Mouse (Mus musculus) MN1 (cell line): ENCODE results near the gene Usp28.
A peak's percentile ranks its signal among the peaks of the same experiment; 100 is the strongest.
"Not testable (repeated sequence)": the region's sequence is repeated elsewhere in the genome, so short reads cannot be mapped to it uniquely, and the experiment has no call there.

Experiments
- DNase-seq: peaks from one replicate; pipeline ENCODE4 v3.0.0-alpha.2; 2016; ENCODE audit warnings: low spot score

Usp28 gene

DNA sequence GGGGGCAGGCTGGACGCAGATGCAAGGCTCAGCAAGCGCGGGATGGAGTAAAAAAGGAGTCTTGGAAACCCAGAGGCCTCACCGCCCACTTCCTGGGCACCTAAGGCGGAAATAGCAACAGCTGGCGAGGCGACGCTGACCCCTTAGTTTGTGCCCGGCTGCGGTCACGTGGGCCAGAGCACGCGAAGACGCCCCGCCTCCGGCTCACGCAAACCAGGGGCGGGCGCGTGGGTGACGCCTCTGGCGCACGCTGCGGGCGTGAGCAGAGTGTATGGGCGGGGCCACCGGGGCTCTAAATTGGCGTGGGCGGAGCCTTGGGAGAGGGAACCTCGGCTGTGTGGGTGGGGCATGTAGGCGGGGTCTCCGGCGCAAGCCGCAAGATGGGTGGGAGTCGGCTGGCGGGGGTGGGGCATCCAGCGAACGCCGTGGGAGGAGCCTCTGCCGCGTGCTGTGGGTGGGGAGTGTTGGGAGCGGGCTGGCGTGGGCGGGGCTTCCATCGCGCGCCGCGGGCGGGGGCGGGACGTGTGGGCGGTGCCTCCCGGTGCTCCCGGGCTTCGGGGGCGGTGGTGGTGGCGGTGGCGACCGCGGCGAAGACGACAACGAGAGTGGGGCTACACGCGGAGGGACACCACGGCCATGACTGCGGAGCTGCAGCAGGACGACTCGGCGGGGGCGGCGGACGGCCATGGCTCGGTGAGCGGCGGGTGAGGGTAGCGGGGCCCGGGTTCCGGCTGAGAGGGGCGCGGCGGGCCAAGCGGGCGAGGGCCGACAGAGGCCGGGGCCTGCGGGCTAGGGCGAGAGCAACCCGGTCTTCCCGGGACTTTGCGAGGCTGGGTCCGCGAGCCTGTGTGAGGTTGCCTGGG is at the start of gene Usp28:
Gene Usp28 (plus strand): TSS at position 531 of the 863 bp plus-strand sequence.
- DNase-seq: peak; percentile 99

DNA sequence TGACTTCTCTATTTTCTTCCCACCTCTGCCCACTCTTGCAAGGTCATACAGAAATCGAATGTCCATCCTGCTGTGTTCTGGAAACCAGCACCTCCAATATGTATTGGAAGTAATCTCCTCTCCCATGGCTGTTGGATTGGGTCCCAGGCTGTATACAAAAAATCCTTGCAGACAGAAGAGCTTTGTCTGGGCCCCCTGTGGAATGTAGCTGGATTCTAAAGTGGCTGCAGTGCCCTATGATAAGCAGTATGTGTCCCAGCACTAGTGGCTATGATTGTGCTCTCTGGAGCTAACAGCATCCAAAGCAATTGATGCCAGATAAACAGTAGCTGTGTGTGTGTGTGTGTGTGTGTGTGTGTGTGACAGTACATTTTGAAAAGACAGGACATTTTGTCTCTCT is 42.8 kb upstream of the Usp28 start:
- no peak for DNase-seq

DNA sequence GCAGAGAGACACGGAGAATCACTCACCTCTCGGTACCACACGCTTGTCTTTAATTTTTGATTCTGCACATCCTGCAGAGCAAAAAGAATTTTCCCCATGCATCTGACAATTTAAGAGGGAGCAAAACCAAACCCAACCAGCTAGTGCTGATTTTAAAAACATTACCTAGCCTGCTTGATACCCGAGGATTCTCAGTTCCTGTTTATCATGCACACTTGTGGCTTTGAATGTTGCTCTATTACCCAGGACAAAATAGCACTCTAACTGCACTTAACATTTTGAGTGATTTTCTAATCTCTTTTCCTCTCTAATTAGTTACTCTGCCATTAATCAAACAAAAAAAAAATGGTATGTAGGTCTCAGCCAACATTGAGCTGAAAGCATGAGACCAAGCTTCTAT is 37.6 kb upstream of the Usp28 start:
- DNase-seq: no peak

DNA sequence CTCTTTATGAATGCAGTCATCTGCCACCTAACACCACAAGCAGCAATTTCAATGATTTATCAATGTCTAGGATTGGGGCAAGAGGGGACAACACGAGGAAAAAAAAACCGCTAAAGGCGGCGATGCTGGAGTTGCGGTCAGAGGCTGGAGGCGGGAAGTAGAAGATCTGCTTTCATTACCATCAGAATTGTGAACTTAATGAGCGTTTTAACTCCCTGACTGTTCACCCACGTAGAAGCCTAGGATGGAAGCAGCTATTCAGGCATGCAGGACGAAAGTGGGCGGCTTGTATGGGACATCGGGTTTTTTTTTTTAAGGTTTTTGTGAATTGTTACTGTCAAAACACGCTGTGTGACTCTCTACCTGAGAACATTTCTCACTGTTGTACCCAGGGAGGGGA is 23.9 kb upstream of the Usp28 start:
- no peak for DNase-seq

DNA sequence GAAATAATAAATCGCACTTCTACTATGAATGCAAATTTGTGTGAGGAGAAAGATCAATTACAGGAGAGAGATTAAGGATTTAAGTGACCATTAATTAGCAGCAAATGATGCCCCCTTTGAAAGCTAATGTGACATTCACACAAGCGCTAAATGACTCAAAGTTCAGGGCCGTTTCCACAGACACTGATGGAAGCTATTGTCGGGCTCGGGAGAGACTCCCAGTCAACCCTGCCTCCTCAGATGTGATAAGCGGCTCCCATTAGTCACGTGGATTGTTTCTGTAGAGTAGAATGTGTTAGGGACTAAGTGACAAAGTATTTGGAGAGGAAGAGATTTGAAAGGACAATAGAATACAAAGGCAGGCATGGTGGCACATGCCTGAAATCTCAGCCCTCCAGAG is 23.0 kb upstream of the Usp28 start:
- DNase-seq: no peak

DNA sequence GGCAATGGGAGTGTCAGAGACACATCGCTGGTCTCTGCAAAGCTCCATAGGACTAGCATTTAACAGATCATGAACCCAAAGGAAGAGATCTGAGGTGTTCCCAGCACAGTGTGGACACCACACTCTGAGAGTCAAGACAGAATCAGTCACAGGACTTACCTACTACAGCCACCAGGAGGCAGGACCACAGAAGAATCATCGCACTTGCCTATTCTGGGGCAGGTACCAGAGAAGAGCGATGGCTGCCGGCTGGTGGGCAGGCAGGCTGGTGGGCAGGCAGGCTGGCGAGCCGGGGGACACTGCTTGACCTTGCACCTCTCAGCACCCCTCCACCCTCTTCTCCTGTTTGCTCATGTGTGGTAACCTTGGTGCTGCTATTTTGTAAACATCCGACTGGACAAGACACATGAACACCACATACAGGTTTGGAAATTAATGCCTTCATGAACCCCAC is 20.6 kb upstream of the Usp28 start, which contains the start of gene Htr3b:
Gene Htr3b (minus strand): TSS at position 404 of the 454 bp plus-strand sequence.
- peak; percentile 27 for DNase-seq

DNA sequence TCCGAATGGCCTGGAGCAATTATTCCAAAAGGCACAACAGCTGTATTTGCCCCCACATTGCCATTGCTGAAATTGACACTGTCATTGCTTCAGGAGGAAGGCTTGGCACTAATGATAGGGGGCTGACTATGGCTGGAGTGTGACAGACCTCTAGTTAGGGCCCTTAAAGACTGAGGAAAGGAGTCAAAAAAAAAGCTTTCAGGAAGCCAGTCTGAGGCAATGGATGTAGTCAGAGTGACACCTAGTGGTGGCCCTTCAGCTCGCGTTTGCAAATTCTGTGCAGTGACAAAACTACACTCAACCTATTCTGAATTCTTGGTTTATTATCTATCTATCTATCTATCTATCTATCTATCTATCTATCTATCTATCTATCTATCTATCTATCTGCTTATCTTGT is 12.7 kb upstream of the Usp28 start:
- peak; percentile 66 for DNase-seq

DNA sequence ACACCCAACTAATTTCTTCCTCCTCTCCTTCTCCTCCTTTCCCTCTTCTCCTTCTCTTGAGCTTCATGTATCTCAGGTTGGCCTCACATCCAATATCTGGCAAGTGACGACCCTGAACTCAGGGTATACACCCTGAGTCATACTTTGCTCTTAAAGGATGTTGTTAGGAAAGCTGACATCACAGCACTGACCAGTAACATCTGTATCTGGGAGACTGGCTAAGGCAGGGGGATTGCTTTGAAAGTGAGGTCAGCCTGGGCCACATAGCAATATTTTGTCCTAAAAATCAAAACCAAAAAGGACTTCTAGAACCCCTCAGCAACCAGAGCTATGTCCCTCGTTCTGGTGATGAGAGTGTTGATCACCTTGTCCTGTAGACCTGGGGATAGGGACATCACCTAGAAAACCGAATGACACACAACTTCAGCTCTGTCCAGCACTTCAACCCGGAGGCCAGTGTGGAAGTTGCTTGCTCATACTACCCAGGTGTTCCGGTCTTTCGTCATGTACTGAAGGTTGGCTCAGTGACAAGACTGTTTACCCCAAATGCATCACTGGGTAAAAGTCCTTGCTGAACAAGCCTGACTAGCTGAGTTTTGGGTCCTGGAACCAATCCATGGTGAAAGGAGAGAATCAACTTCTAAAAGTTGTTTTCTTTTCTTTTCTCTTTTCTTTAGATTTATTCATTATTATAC is 8.4 kb upstream of the Usp28 start:
- DNase-seq: no peak

DNA sequence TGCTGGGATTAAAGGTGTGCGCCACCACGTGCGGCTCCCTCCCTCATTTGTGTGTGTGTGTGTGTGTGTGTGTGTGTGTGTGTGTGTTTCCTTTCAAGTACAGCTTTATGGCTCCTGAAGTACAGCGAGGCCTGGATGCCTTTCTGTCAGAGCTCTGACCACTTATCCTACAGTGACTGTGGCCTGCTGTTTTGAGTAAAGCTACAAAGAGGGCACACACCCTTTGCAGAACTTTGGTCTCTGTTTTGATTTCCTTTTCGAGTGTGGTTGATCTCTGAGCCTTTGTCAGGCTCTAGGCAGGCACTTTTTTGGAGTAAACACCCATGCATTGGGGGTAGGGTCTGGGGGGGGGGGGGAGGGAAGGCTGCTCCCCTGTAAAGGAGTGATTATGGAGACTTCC is 4.8 kb upstream of the Usp28 start:
- DNase-seq: no peak

DNA sequence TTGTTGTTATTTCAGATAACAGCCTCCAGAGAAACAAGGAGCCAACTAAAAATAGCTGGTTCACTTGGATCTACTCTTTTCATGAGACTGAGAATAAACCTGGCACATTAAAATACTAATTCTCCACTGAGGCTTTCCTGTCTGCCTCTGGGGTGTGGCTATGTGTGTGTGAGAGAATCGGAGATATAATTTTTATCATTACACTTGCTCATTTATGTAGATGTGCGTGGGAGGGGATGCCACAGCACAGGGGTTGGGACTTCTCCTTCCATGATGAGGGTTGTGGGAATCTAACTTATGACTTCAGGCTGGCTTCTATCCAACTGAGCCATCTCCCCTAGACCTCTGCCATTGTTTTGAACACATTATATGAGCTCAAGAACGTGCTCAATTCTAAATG is 4.4 kb upstream of the Usp28 start:
- DNase-seq: no peak

DNA sequence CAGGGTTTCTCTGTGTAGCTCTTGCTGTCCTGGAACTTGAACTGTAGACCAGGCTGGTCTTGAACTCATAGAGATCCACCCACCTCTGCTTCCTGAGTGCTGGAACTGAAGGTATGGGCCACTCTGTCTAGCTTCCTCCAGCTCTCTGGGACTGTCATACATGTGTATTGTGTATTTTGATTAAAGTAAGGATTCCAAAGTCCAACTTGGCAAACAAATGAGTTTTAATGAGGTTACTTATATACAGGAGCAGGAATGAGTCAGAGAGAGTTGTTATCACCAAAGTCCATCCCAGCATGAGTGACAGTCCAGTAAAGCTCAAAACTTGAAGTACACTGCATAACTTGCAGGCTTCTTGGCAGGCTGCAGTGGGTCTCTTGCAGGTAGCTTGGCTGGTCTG is 3.3 kb upstream of the Usp28 start:
- DNase-seq: no peak

DNA sequence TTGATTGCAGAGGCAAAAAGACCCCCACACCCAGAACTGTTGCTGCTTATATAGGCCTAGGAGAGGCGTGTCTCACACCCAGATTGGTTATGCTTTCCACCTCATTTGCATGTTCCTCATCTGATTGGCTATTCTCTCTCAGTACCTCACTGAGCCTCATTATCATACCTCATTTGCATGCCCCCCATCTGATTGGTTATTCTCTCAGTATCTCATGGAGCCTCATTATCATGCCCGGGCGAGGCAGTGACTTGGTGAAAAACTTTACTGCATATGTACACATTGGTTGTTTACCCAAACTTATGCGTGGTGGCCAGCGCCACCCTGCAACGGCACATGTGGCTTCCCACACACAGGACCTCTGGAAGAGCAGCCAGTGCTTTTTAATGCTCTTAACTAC is 1.4 kb upstream of the Usp28 start:
- not testable (repeated sequence) for DNase-seq

DNA sequence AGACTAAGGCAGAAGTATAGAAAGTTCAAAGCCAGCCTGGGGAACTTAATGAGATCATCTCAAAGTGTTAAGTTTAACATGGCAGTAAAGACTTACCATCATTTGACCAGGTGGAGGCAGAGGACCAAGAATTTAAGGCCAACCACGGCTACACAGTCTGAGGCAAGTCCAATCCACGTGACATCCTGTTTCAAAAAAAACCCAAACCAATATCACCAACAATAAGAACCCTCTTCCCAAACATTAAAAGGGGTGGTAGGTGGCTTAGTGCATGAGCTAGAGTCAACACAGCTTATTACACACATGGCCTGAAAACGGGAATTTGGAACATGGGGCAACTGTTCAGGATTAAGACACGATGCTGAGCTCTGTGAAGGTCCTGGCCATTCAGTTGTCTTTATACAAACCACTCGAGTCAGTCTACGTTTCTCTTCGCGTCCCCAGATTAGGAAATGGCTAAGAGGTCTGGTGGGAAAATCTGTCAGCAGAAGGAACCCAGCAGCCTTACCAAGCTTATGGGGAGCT is 793 bp upstream of the Usp28 start:
- DNase-seq: no peak

DNA sequence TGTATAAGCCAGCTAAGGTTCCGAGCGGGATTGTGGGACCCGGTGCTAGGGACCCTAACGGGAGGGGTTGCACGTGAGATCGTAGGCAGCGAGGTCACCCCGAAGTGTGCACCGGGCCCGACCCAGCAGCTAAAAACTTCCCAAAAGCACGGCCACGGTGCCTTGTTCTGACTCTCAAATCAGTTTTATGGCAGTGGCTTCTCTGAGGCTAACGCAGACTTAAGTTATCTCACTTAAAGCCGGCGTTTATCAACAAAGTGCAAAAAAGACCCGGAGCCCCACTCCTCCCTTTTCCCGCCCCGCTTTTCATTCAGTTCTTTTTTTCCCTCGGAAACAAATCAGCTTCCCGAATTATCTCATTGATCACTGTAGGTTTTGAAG is 523 bp downstream of the Usp28 start:
- DNase-seq: no peak

DNA sequence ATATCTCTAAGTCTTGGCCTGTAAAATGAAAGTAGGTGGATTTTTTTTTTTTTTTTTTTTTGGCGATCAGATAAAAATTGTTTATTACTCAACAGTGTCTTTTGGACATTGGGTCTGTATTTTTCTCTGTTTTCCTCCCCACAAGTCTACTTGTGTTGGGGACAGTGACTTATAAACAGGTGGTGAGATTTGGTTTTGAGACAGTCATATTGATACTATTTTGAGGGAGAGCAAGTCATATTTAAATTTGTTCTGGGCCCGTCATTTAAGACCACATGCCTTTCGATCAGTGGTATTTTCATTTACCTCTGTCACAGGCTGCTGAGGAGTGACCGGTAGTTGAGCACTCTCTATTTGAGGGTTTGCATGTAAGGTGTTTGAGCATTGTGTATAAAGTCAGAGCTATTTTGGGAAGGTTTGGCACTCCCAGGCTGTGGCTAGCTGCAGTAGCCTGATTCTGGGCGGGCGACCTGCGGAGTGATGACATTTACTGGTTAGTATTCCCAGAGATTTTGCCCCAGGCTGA is 1.5 kb downstream of the Usp28 start:
- DNase-seq: no peak

DNA sequence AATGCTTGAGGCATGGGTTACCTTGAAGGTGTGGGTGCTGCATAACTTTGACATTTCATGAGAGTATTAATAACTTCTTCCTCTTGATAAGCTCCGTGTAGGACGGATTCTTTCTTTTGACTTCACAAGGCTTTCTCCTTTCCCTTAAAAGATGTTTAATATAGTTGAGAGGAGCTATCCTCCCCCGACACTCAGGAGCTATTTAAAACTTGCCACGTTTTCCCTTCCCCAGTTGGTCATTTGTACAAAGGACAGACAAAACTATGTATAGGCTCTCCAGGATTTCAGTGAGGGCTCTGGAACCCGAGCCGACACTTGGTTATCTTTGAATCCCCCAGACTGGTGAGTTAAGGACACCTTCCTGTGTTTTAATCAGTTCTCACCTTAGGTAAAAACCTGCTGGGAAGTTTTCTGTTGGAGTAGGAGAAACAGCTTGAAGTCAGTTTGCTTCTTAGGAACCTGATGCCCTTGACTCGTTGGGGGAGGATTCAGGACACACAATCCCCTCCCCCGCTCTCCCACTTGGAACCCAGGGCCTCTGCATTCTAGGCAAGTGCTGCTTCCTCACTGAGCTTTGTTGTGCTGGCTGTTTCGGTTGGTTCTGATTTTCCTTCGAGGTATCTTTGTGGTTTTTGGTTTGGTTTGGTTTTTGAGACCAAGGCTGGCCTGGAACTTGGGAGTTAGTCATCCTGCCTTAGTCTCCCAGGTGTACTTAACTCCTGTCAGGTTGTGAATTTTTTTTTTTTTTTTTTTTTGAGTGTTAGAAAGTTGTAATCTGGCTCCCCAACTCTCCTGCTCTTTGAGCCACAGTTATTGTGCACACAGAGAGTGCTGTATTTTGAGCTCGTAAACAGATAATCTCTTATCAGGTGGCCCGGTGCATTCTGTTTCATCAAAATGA is 2.3 kb downstream of the Usp28 start:
- DNase-seq: no peak

DNA sequence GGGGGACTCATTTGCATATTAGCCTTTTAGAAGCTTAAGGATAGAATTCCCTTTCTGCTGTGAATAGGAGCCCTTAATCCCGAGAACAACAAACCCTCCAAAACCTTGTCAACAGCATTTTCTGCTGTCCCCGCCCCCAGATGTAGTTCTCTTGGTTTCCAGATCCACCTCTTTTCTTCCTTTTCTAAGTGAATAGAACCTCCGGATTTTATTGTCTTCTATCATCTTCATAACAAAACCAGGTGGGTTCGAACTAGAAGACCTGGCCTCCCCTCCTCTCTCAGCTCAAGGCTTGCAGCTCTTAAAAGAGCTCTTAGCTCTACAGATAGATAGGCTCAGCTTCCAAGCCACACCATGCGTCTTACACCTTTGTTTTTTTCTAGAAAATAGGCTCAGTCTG is 6.5 kb downstream of the Usp28 start:
- no peak for DNase-seq

DNA sequence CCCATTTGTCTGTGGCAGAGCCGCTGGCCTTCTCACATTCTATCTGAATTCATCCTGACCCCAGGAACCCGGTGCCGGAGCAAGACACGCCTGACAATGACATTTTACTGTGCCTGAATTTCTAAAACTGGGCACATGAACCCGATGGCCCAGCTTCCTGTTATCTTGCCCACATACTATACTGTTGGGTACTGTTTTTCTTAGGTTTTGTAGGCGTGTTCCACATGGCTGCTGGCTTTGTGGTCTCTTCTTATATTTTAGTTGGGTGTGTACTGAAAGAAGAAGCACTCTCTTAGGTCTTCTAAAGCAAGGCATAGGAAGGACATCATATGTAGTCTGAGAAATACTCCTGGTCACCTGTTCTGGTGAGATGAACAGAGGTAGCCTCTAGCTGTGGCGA is 9.6 kb downstream of the Usp28 start:
- no peak for DNase-seq

DNA sequence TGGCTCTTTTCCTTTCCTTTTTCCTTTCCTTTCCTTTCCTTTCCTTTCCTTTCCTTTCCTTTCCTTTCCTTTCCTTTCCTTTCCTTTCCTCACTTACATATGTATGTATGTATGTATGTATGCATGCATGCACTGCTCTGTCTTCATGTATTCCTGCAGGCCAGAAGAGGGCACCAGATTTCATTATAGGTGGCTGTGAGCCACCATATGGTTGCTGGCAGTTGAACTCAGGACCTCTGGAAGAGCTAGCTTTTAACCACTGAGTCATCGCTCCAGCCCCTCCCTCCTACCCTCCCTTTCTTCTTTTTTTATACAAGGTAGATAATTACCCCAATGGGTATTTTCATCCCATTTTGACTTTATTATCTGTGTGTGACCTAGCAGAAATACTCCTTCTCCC is 10.6 kb downstream of the Usp28 start:
- DNase-seq: no peak

DNA sequence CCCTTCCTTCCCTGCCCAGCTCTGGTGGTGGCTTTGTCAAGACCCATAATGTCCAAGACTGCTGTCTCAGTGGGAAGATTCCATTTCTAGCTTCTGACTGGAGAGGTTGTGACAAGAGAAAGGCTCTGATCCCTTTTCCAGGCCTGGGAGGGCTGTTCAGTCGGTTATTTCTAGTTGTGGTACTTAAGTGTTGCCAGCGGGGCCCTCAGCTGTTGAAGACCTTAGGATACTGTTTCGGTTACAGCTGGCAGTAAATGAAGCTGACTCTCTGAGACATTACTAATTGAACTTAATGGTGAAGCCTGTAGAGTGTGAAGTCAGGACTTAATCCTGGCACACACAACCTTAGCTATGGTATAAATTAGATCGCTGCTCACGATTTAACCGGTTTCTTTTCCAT is 14.1 kb downstream of the Usp28 start:
- DNase-seq: no peak

DNA sequence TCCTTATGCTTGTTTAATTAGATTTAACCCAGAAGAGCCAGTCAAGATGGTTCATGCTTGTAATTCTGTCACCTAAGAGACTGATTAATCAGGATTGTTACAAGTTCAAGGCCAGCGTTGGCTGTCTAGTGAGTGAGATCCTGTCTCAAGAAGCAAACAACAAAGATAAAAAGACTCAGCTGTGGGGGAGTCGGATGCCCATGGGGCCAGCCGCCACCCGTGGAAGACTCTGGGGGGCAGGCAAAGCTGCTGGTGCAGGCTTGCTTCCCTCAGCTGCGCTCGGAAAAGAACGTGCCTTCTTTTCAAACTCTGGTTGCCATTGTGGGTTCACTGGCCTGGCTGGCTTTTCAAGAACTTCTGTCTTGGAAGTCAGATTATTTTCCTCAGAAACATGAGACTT is 30.6 kb downstream of the Usp28 start:
- no peak for DNase-seq

DNA sequence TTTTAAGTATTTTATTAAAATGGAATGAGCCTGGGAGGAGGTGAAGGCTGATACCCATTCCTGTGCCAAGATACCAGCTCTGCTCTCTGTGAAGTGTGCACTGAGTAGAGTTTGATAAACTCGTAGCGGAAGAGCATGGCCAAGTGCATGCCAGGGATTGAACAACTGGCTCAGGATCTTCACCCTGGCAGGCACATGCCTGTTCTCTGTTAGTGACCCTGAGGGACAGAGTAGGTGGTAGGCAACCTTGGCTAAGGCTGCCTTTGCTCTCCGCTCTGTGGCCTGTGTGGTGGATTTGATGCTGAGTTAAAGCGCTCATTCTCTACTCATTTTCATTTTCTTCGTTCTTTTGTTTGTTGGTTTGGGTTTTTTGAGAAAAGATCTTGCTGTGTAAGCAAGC is 36.1 kb downstream of the Usp28 start:
- no peak for DNase-seq
